Mouse (Mus musculus) intestine, embryonic 14.5 days (tissue): ENCODE data around the gene Ccnt1. TPM values are rescaled to one million over a fixed set of nuclear protein-coding genes. Genes with fewer than 3 reads are reported as not detected.
A peak's percentile ranks its signal among the peaks of the same experiment; 100 is the strongest.

Experiments
- ATAC-seq: fragments of 200-750 bp; cut with Nextera tagmentation; replicated peaks from 2 replicates; pipeline ENCODE4 v1.8.0; 2017; ENCODE audit warnings: low read depth, moderate number of reproducible peaks, moderate TSS enrichment, moderate library complexity; ENCODE audit not compliant: low FRiP score, low TSS enrichment
- DNase-seq: peaks from one replicate; pipeline ENCODE4 v3.0.0-alpha.2; 2018; ENCODE audit warnings: low spot score
- H3K27ac ChIP-seq: fragments of 300-500 bp; sonication (generic); 2 replicates; pipeline ENCODE4 v1.5.1; 2014; ENCODE audit warnings: low read depth, mild to moderate bottlenecking, control low read depth
- H3K27me3 ChIP-seq: fragments of 300-500 bp; sonication (generic); replicated peaks from 2 replicates; pipeline ENCODE4 v1.6.1; 2014; ENCODE audit warnings: low read length, control low read depth; ENCODE audit not compliant: control insufficient read depth, insufficient read depth
- H3K36me3 ChIP-seq: fragments of 300-500 bp; sonication (generic); 2 replicates; pipeline ENCODE4 v1.6.1; 2014; ENCODE audit warnings: low read length, control low read depth; ENCODE audit not compliant: control insufficient read depth, insufficient read depth
- H3K4me1 ChIP-seq: fragments of 300-500 bp; sonication (generic); replicated peaks from 2 replicates; pipeline ENCODE4 v1.6.1; 2014; ENCODE audit warnings: low read length, control low read depth, mixed read lengths; ENCODE audit not compliant: control insufficient read depth, insufficient read depth
- H3K4me2 ChIP-seq: fragments of 300-500 bp; sonication (generic); 2 replicates; pipeline ENCODE4 v1.6.1; 2014; ENCODE audit warnings: low read length
- H3K4me3 ChIP-seq: fragments of 300-500 bp; sonication (generic); 2 replicates; pipeline ENCODE4 v1.5.1; 2014; ENCODE audit warnings: low read depth, low read length, control low read depth, mixed read lengths
- H3K9ac ChIP-seq: fragments of 300-500 bp; sonication (generic); 2 replicates; pipeline ENCODE4 v1.6.1; 2014; ENCODE audit warnings: mild to moderate bottlenecking, low read length
- H3K9me3 ChIP-seq: fragments of 300-500 bp; sonication (generic); 2 replicates; pipeline ENCODE4 v1.6.1; 2016; ENCODE audit warnings: low read length, control low read depth; ENCODE audit not compliant: control insufficient read depth
- whole genome bisulfite sequencing: fragments of 180-500 bp; shearing (Covaris S2); extraction: QIAGEN DNeasy Blood & Tissue Kit; methylation state at CpG from one replicate; pipeline ENCODE4 v1.1.7; 2014; 5-methylcytosine and 5-hydroxymethylcytosine counted together
- polyA plus RNA-seq: library from polyadenylated mRNA; unstranded; fragments of >200 nt; fragmentation: Nextera tagmentation; extraction: Ambion mirVana; gene quantifications from 2 replicates; pipeline ENCODE4 v1.2.1, GENCODE M21; 2014

Ccnt1 gene
- polyA plus RNA-seq, 1 experiment from 2014 or later, result 48.7 TPM

- H3K4me1 ChIP-seq, result no peaks in the 10 kb centered on the region
- no peak for DNase-seq
- no peak overlapping the region for H3K4me2 ChIP-seq
- H3K9me3 ChIP-seq, result no peaks in the 10 kb centered on the region
- WGBS, result 93% methylated on average over 3 of the region's 3 CpGs
- peaks cover 89% of the 10 kb centered on the region for H3K36me3 ChIP-seq
- no peak overlapping the region for H3K27ac ChIP-seq
- H3K9ac ChIP-seq, result no peak overlapping the region
- H3K4me3 ChIP-seq, result no peak overlapping the region
- no peak for ATAC-seq
- H3K27me3 ChIP-seq, result no peaks in the 10 kb centered on the region
These were observed 25.6 kb downstream of the Ccnt1 start for GRCm38 (mm10) chr15:98545151-98545550.

DNA sequence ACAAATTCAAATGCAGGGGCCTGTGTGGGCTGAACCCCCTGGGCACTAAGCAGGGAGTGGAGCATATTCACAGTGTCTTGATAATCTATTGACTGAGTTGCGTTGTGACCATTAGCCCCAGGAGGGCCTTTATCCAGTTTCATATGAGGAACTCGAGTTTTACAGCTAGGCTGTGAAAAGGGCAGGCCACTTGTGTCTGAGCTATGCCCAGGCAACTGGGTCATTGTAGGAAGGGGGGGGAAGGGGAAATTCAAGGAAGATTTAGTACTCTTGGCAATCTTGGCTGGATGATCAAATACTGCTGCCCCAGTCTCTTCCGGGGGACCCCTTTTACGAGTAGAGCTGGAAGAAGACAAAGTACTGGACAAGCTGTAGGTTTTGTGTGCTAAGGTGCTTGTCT, 27.4 kb downstream of the Ccnt1 start:
- 87% methylated on average over 4 of the region's 4 CpGs for WGBS
- H3K27me3 ChIP-seq, result no peaks in the 10 kb centered on the region
- no peak for DNase-seq
- no peak overlapping the region for H3K4me3 ChIP-seq
- no peaks in the 10 kb centered on the region for H3K4me1 ChIP-seq
- no peak for ATAC-seq
- no peaks in the 10 kb centered on the region for H3K9me3 ChIP-seq
- no peak overlapping the region for H3K4me2 ChIP-seq
- no peak overlapping the region for H3K9ac ChIP-seq
- H3K27ac ChIP-seq, result no peak overlapping the region
- H3K36me3 ChIP-seq, result peaks cover 84% of the 10 kb centered on the region

DNA sequence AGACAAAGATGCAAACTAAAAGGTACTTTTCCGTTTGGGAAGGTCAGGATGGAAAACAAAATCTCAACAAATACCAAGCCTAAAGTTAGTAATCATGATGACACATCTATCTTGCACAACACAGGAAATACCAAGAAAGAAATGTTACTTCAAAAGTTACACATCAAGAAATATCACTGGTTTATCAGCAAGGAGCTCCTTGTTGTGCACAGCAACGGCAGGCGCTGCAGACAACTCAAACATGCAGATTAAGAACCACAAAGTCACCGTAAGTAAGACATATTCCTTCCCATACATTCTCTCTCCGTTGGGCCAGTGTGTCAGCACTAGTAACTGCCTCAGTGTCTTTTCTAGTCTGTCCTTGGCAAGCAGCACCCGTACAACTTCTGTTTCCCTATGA, 29.7 kb downstream of the Ccnt1 start:
- Histone ChIP-seq H3K4me3 (no peak overlapping the region), H3K4me2 (no peak overlapping the region), H3K27me3 (no peaks in the 10 kb centered on the region), H3K9ac (no peak overlapping the region), H3K27ac (no peak overlapping the region), H3K36me3 (peaks cover 65% of the 10 kb centered on the region), H3K4me1 (no peaks in the 10 kb centered on the region), H3K9me3 (no peaks in the 10 kb centered on the region)
- 90% methylated on average over 6 of the region's 6 CpGs for WGBS
- DNase-seq, result no peak
- no peak for ATAC-seq

DNA sequence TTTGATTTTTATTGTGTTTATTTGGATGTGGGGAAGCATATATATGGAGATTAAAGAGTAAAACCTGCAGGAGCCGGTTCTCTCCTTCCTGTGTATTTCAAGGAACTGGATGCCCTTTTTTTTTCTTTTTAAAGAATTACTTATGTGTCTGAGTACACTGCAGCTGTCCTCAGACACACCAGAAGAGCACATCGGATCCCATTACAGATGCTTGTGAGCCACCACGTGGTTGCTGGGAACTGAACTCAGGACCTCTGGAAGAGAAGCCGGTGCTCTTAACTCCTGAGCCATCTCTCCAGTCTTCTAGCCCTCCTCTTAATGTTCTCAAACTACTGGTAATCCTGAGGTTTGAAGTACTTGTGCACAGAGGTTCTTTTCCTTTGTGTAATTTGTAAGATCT, 32.8 kb downstream of the Ccnt1 start:
- H3K4me2 ChIP-seq, result no peak overlapping the region
- H3K27ac ChIP-seq, result no peak overlapping the region
- no peak overlapping the region for H3K9ac ChIP-seq
- H3K36me3 ChIP-seq, result peaks cover 34% of the 10 kb centered on the region
- ATAC-seq, result no peak
- 69% methylated on average over 4 of the region's 4 CpGs for WGBS
- H3K27me3 ChIP-seq, result no peaks in the 10 kb centered on the region
- no peaks in the 10 kb centered on the region for H3K9me3 ChIP-seq
- H3K4me3 ChIP-seq, result no peak overlapping the region
- DNase-seq, result no peak
- H3K4me1 ChIP-seq, result no peaks in the 10 kb centered on the region; the same call in 1 of the 2 replicates

DNA sequence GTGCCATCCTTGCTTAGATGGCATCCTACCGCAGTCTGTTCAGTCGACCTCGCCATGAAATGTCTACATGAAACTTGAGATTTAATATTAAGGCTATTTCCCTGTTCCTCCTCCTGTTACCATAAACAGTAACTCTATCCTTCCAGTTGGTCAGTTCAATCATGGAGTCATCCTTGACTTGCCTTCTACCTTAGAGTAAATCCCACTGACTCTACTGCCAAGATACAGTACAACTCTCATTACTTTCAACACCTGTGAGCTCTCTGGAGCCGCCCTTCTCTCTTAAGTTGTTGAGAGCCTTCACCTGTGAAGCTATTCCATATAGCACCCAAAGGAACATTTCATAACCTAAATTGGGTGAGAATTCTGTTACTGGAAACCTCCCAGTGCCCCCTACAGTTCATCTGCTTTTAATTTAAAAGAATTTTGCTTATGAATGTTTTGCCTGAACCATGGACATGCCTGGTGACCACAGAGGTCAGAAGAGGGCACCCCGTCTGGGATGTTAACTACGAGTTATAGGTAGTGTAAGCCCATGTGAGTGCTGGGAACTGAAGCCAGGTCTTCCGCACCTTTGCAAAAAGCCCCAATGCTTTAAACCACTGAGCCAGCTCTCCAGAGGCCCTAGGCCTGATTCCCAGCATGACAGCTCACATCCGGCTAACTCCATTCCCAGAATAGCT, 33.8 kb downstream of the Ccnt1 start:
- 85% methylated on average over 8 of the region's 8 CpGs for WGBS
- Histone ChIP-seq H3K4me1 (peaks cover 7% of the 10 kb centered on the region), H3K27ac (no peak overlapping the region), H3K36me3 (peaks cover 27% of the 10 kb centered on the region), H3K9me3 (no peaks in the 10 kb centered on the region), H3K9ac (no peak overlapping the region), H3K4me3 (no peak overlapping the region), H3K27me3 (no peaks in the 10 kb centered on the region), H3K4me2 (no peak overlapping the region)
- no peak for ATAC-seq
- no peak for DNase-seq

DNA sequence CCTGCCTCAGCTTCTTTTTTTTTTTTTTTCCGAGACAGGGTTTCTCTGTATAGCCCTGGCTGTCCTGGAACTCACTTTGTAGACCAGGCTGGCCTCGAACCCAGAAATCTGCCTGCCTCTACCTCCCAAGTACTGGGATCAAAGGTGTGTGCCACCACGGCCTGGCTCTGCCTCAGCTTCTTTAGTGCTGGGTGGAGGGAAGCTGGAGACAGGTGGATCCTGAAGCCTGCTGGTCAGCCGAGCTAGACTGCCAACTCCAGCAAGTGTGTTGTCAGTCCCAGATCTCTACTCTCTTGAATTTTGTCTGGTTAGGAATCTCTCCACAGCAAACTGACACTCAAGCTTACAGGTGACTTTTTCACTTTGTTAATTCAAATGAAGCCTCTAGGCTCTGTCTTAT, 34.8 kb downstream of the Ccnt1 start:
- Histone ChIP-seq H3K4me1 (peaks cover 7% of the 10 kb centered on the region), H3K36me3 (peaks cover 27% of the 10 kb centered on the region)

DNA sequence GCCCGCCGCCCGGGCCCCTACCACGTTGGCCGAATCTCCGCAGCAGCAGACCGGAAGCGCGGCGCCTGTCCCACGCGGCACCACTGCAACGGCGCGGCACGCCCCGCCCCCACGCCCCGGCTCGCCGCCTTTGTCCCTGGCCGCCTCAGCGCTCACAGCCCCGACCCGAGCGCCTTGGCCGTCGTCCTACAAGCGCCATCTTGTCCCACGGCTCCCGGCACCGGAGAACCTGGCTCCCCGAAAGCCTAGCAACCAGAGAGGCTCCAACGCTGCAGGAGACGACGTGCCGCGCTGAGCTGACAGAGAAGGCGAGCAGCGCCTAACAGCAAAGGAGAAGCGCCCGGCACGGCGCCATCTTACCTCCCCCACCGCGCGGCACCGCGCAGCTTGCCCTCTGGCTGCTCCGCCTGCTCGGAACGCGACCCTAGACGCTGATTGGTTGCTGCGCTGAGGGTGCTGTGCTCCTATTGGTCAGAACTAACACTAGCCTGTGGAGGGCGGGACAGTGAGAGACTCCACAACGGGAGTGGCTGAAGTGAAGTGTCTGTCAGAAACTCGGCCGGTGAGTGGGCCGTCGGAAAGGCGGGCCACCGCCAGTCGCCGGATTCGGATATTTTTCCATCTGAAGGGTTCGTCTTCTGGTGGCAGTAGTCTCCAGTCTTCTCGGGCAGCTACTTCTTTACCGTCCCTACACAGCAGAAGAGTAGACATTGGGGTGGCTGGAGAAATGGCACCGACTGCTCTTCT, 36.7 kb downstream of the Ccnt1 start, which contains the start of gene Kansl2:
TSS of gene Kansl2 (minus strand) at position 384 of the 747 bp plus-strand sequence.
- Histone ChIP-seq H3K9me3 (no peaks in the 10 kb centered on the region), H3K4me2 (peak within 1 kb of the TSS; percentile 93), H3K27me3 (no peaks in the 10 kb centered on the region), H3K9ac (peak within 1 kb of the TSS; percentile 85), H3K4me3 (peak within 1 kb of the TSS; percentile 59), H3K36me3 (peaks cover 38% of the 10 kb centered on the region), H3K27ac (peak within 1 kb of the TSS; percentile 99), H3K4me1 (peaks cover 7% of the 10 kb centered on the region)
- DNase-seq (peak; percentile 97), ATAC-seq (peak; percentile 100)
- under 1% methylated on average over 66 of the region's 70 CpGs for WGBS

More for the DNA sequence above, 34.8 kb downstream of the Ccnt1 start:
- DNase-seq, result no peak
- no peaks in the 10 kb centered on the region for H3K27me3 ChIP-seq
- no peak overlapping the region for H3K9ac ChIP-seq
- no peak overlapping the region for H3K27ac ChIP-seq
- no peaks in the 10 kb centered on the region for H3K9me3 ChIP-seq
- no peak for ATAC-seq
- 82% methylated on average over 4 of the region's 4 CpGs for WGBS
- H3K4me2 ChIP-seq, result no peak overlapping the region
- no peak overlapping the region for H3K4me3 ChIP-seq

DNA sequence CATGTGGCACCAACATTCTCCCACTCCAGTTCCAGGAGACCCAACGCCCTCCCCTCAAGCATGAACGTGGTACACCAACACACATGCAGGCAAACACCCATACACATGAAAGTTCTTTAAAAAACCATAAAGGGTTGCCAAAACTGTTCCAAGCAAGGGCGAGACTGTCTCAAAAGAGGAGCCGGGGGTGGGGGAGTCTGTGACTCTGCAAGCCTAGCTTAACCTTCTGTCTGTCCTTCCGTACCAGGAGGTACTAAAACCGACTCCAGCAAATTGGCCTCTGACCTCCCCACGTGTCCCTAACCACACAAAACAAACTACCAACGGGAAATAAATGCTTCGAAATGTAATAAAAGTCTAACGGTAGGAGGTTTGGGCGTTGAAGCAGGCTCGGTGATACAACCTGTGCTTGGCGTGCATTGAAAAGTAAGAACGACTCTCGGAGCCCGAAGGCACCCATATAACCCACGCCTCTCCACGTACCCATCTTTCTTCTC, 37.6 kb downstream of the Ccnt1 start:
- WGBS, result under 1% methylated on average over 18 of the region's 18 CpGs
- peak overlapping the region; percentile 99; the same call in 1 of the 2 replicates for H3K27ac ChIP-seq
- peak overlapping the region; percentile 93 for H3K4me2 ChIP-seq
- DNase-seq (peak; percentile 71), ATAC-seq (no peak)
- H3K4me3 ChIP-seq, result peak overlapping the region; percentile 59
- H3K9ac ChIP-seq, result peak overlapping the region; percentile 85
- H3K9me3 ChIP-seq, result no peaks in the 10 kb centered on the region
- peaks cover 39% of the 10 kb centered on the region for H3K36me3 ChIP-seq
- H3K4me1 ChIP-seq, result peaks cover 7% of the 10 kb centered on the region
- H3K27me3 ChIP-seq, result no peaks in the 10 kb centered on the region
